In genomic region chrX:68243958-68244357, GRCm38 (mm10) we compare ENCODE assay signal across 34 mouse cellular contexts.
"Had no signal": no experiment of that assay in that cellular context is flagged by ENCODE, and none has a peak within 500 bp of the region (broad histone marks: within the 10 kb centered on the region; RNA-seq: fewer than 3 reads in every experiment).

No protein-coding gene starts in this region.

- H3K36me3 ChIP-seq: heart, embryonic 10.5 days; heart, embryonic 12.5 days; heart, embryonic 13.5 days; heart, embryonic 15.5 days; hindbrain, embryonic 10.5 days; hindbrain, embryonic 12.5 days; hindbrain, embryonic 13.5 days; hindbrain, embryonic 15.5 days; intestine, embryonic 15.5 days; kidney, embryonic 15.5 days had no signal

- H3K27ac ChIP-seq: heart, embryonic 10.5 days; heart, embryonic 13.5 days; heart, embryonic 15.5 days; hindbrain, embryonic 10.5 days; hindbrain, embryonic 12.5 days; hindbrain, embryonic 13.5 days; hindbrain, embryonic 14.5 days; hindbrain, embryonic 15.5 days; hindbrain, postnatal 0 days; intestine, embryonic 15.5 days; kidney, embryonic 15.5 days; kidney, postnatal 0 days; layer of hippocampus, adult 2 months had no signal

- ATAC-seq: hindbrain, embryonic 16.5 days; hindbrain, postnatal 0 days; inflammation-experienced regulatory T-cells, adult 6 months; intestine, embryonic 15.5 days; intestine, embryonic 16.5 days; intestine, postnatal 0 days had no signal

- H3K9me3 ChIP-seq: heart, embryonic 10.5 days; heart, embryonic 12.5 days; heart, embryonic 13.5 days; heart, embryonic 15.5 days; hindbrain, embryonic 10.5 days; hindbrain, embryonic 12.5 days; hindbrain, embryonic 13.5 days; hindbrain, embryonic 15.5 days; intestine, embryonic 15.5 days; kidney, embryonic 15.5 days had no signal

- H3K4me1 ChIP-seq: heart, embryonic 10.5 days; heart, embryonic 12.5 days; heart, embryonic 13.5 days; heart, embryonic 15.5 days; hindbrain, embryonic 10.5 days; hindbrain, embryonic 12.5 days; hindbrain, embryonic 13.5 days; hindbrain, embryonic 15.5 days; intestine, embryonic 15.5 days; kidney, embryonic 15.5 days had no signal

- H3K27me3 ChIP-seq: heart, embryonic 12.5 days; heart, embryonic 13.5 days; heart, embryonic 15.5 days; hindbrain, embryonic 12.5 days; hindbrain, embryonic 13.5 days; hindbrain, embryonic 15.5 days; intestine, embryonic 15.5 days; kidney, embryonic 15.5 days had no signal

- H3K4me3 ChIP-seq: heart, embryonic 10.5 days; heart, embryonic 12.5 days; heart, embryonic 13.5 days; heart, embryonic 15.5 days; hindbrain, embryonic 10.5 days; hindbrain, embryonic 12.5 days; hindbrain, embryonic 13.5 days; hindbrain, embryonic 15.5 days; intestine, embryonic 15.5 days; kidney, embryonic 15.5 days; layer of hippocampus, adult 2 months had no signal

- H3K9ac ChIP-seq: heart, embryonic 12.5 days; heart, embryonic 13.5 days; heart, embryonic 15.5 days; hindbrain, embryonic 12.5 days; hindbrain, embryonic 13.5 days; hindbrain, embryonic 14.5 days; hindbrain, embryonic 15.5 days; intestine, embryonic 15.5 days; kidney, embryonic 15.5 days had no signal

- H3K4me2 ChIP-seq: heart, embryonic 11.5 days; heart, embryonic 12.5 days; heart, embryonic 13.5 days; heart, embryonic 15.5 days; hindbrain, embryonic 12.5 days; hindbrain, embryonic 13.5 days; hindbrain, embryonic 14.5 days; hindbrain, embryonic 15.5 days; intestine, embryonic 15.5 days; kidney, embryonic 15.5 days had no signal

- DNase-seq: heart, postnatal 10 days; heart, postnatal 14 days; heart, postnatal 36 days; heart, postnatal 4 days; kidney, adult 11 months; kidney, adult 18-20 months; kidney, adult 2 months; kidney, adult 8-10 months; kidney, adult 9 months; kidney, postnatal 10 days; kidney, postnatal 14 days; kidney, postnatal 25 days; kidney, postnatal 4 days; layer of hippocampus, adult 9-11 months; layer of hippocampus, postnatal 36 days had no signal
